Mouse (Mus musculus) cerebellum, adult 11 months (tissue): ENCODE measurements around the gene Ceacam15.

Experiments used
- DNase-seq: peaks from one replicate; pipeline ENCODE4 v3.0.0; 2022

Ceacam15 gene

DNA sequence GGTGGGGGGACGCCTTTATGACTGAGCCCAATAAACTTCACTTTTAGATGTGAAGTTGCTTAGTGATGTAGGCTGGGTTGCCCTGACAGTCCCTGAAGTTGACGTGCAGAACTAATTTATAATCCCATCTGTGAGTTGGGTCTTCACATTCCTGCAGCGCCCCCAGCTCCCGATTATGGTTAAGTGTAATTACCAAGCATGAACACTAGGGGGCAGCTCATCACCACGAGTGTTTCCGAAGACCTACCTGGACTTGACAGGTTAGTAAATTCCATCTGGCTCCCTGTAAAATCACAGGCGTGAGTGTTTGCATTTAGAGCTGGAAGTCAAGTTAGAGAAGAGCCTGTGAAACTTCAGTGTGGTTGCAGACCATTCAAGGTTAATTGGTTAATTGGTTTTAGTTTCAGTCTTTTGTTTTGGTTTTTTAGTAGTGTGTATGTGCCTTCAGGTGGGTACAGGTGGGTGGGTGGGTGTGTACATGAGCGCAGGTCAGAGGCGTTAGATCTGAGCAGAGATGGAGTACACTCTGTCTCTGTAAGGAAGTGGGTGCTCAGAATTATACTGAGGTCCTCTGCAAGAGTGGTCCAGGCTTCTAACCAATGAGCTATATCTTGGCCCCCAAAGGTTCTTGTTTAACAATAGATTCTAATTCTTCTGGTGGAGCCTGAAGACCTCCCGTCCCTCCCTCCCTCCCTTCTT, 45.8 kb downstream of the Ceacam15 start:
- peak; percentile 26 for DNase-seq

DNA sequence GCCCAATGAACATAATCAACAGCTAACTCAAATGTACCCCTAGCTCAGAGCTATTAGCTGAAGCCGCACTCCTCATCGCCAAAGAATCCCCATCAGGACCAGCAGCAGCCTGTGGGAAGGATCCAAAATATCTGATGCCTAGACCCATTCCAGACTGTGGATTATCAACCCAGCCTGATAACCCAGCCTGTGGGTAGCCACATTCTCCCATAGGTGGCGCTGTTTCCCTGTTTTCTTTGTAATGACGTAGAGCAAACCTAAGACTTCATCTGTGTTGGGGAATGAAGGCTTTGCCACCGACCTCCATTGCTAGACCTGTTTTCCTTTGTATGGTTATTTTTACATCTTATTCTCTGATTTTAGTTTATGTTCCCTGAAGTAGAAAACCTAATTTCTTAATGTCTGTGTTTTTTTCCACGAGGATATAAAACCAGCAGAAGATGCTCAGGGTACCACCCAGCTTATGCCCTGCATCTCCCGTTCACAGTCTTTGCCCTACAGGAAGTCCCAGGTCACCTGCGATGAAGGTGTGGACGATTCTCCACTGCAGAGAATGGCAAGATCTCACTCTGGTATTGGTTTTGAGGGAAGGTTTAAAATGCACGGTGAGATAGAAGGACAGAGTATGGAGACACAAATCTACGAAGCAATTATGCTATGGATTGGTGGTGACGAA, 47.3 kb downstream of the Ceacam15 start:
- peak; percentile 46 for DNase-seq

DNA sequence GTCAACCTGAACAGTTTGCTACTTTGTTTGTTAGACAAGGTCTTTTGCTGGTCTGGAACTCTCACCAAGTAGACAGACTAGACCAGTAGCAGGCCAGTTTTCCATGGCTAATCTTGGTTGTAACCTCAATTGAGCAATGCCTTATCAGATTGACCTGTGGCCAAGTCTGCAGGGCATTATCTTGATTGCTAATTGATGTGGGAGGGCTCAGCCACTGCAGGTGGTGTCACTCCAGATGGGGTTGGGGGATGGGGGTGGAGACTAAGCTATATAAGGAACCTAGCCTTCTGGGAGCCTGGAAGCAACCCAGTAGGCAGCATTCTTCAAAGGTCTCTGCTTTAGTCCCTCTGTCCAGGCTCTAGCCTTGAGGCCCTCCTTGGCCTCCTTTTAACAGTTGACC, 51.8 kb downstream of the Ceacam15 start:
- no peak for DNase-seq

DNA sequence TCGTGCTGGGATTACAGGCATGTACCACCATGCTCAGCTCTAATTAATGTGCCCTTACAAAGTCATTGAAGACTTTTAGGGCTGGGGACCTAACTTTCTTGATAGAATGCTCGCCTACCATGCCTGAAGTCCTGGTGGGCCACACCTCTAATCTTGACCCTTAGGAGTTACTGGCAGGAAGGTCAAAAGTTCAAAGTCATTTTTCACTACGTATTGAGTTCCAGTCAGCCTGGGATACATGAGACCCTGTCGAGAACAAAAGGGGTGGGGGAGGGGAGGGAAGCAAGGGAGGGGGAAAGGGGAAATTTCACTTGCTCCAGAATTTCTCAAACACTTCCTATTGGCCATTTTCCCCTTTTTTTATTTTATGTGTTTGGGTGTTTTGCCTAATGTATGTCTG, 52.4 kb downstream of the Ceacam15 start:
- DNase-seq: no peak
